Mouse (Mus musculus) lung, adult 2 months (tissue): ENCODE data around the gene Aqp2. TPM values are rescaled to one million over a fixed set of nuclear protein-coding genes. Genes with fewer than 3 reads are reported as not detected.
A peak's percentile ranks its signal among the peaks of the same experiment; 100 is the strongest.

Experiments
- DNase-seq: peaks from one replicate; pipeline ENCODE4 v3.0.0; 2022
- H3K4me1 ChIP-seq: fragments of 200-500 bp; 2 replicates; pipeline ENCODE4 v1.6.1; 2011; ENCODE audit warnings: low read length; ENCODE audit not compliant: control insufficient read depth, insufficient read depth
- H3K4me3 ChIP-seq: fragments of 200-500 bp; replicated peaks from 2 replicates; pipeline ENCODE3; 2011; ENCODE audit warnings: low read depth, mild to moderate bottlenecking, control low read depth, low read length; ENCODE audit errors: extremely low read depth
- CTCF ChIP-seq: fragments of 200-500 bp; IDR thresholded peaks from 2 replicates; pipeline ENCODE4 v1.5.1; 2011; ENCODE audit warnings: mild to moderate bottlenecking, low read length, control low read depth; ENCODE audit not compliant: insufficient read depth
- POLR2A ChIP-seq: fragments of 200-500 bp; IDR thresholded peaks from 2 replicates; pipeline ENCODE4 v1.6.1; 2011; ENCODE audit warnings: low read depth, mild to moderate bottlenecking, control low read depth, low read length, borderline replicate concordance; ENCODE audit errors: extremely low read depth
- WGBS: fragments of 180-500 bp; shearing (Covaris S2); methylation state at CpG from one replicate; pipeline ENCODE4 v1.1.7; 2018; 5-methylcytosine and 5-hydroxymethylcytosine counted together
- polyA plus RNA-seq: library from polyadenylated mRNA; depleted of rRNA; stranded (reverse); fragments of >200 nt; gene quantifications from 2 replicates; pipeline ENCODE4 v1.2.3, GENCODE M21; 2012

Gene Aqp2
- polyA plus RNA-seq, 1 experiment = 1.1 TPM

DNA sequence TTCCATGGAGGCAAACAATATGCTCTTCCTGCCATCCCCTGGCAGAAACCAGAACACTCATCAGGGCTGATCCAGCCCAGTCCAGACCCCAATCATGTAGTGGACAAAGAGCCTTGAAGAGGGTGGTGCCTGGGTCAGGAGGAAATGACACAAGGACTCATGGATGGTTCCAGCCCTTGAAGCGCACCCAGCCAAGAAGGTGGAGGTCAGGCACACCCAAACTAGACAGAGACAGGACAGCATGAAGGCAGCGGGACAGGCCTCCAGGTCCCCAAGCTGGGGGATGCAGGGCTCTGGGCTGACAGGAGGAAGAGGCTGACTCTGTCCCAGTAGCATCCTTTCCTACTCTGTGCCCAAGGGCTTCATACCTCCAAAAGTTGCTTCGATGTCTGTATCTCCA, 7.7 kb downstream of the Aqp2 start:
- no peak for DNase-seq
- TF ChIP-seq CTCF = no peak
- no peak for TF ChIP-seq POLR2A
- peaks cover 16% of the 10 kb centered on the region for H3K4me1 ChIP-seq
- H3K4me3 ChIP-seq = no peak overlapping the region
- WGBS = 86% methylated on average over 3 of the region's 3 CpGs

DNA sequence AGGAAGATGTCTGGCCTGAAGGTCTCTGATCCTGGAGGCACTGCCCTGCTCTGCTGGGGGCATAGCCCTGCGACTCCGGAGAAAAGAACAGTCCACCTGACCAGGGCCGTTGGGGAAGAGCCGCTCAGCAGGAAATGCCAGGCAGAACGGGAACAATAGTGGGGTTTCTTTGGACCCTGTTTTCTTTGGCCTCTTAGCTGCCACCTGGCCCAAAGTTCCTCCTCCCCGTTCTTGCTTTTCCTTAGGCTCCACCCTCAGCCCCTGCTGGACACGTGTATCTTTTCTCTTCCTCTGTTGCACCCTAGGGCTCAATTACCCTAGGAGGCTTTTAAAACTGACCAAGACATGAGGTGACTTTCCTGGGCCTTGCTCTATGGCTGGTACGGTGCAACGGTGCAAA, 10.4 kb downstream of the Aqp2 start:
- no peak overlapping the region for H3K4me3 ChIP-seq
- TF ChIP-seq CTCF (no peak), POLR2A (no peak)
- 16% methylated on average over 9 of the region's 9 CpGs for WGBS

DNA sequence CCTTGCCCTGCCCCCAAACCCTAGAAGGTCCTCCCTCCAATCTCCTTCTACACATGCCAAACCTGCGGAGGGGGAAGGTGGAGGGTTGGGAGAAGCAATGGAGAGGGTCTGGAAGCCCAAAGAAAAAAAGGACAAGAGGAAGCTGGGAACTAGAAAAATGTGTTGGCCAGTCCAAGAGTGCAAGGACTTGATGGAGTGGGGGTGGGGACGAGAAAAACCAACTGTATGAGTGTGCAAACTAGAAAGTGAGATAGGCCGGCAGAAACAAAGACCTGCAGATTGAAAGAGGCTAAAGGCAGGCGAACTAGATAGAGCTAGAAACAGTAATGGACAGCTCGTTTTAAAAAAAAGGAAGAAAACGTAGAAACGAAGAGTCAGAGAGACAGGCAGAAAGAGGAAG, 10.8 kb downstream of the Aqp2 start:
- no peak overlapping the region for H3K4me3 ChIP-seq
- DNase-seq = peak; percentile 28
- TF ChIP-seq CTCF (no peak), POLR2A (no peak)
- peaks cover 4% of the 10 kb centered on the region; the same call in 1 of the 2 replicates for H3K4me1 ChIP-seq
- 33% methylated on average over 7 of the region's 7 CpGs for WGBS

More for the DNA sequence above, 10.4 kb downstream of the Aqp2 start:
- peak; percentile 41 for DNase-seq
- H3K4me1 ChIP-seq = peaks cover 9% of the 10 kb centered on the region; the same call in 1 of the 2 replicates

DNA sequence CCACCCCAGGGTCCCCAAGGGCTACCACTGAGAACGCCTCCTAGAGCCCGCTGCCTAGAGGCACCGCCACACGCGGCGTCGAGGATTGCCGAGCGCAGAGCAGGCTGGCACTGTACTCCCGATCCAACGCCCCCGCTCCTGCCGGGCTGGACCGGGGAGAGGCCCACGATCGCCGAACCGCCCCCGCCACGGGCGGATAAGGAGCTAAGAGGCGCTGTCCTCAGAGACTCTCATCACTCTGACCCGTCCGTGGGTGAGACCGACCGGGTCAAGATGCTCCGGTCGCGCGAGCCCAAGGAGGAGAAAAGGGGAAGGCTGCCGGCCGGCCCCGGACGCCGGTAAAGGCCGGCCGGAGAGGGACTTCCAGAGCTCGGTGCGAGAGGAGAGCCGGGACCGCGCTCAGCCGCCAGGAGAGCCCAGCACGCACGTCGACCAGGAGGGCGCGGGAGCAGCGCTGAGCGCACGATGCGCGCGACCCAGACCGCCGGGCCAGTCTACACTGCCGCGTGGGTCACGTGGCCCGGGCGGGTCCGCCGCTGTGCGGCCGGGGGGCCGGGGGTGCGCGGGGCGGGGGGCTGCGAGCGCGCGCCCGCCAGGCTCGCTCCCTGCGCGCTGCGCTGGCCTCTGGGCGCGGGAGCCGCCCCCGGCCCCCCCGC, 11.7 kb downstream of the Aqp2 start, which contains the start of gene Aqp5:
Aqp5 (plus strand) TSS at position 354 of the 656 bp plus-strand sequence.
- TF ChIP-seq POLR2A (peak; percentile 57; the same call in 1 of the 2 replicates), CTCF (no peak)
- peak; percentile 66 for DNase-seq
- Histone ChIP-seq H3K4me1 (no peaks in the 10 kb centered on the region), H3K4me3 (peak within 1 kb of the TSS; percentile 71)
- 2% methylated on average over 80 of the region's 83 CpGs for WGBS

DNA sequence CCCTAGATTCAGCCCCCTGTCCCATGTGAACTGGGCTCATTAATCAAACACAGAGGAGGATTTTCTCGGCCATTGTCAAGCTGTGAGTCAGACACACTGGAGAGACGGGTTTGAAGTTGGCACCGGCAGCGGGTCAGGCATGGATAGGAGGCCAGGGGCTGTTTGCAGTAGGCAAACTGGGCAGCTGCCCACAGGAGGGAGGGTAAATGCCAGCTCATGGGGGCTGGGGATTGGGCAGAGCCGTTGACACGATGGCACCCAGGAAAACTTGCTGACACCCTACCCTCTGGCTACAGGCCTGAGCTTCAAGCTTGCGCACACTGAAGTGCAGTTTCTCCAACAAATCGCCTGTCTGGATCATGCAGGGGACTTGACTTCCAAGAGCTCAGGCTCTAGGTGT, 13.3 kb downstream of the Aqp2 start:
- 51% methylated on average over 8 of the region's 8 CpGs for WGBS
- peak; percentile 71 for DNase-seq
- Histone ChIP-seq H3K4me3 (peak overlapping the region; percentile 71), H3K4me1 (no peaks in the 10 kb centered on the region)
- TF ChIP-seq POLR2A (peak; percentile 63; the same call in 1 of the 2 replicates), CTCF (no peak)

DNA sequence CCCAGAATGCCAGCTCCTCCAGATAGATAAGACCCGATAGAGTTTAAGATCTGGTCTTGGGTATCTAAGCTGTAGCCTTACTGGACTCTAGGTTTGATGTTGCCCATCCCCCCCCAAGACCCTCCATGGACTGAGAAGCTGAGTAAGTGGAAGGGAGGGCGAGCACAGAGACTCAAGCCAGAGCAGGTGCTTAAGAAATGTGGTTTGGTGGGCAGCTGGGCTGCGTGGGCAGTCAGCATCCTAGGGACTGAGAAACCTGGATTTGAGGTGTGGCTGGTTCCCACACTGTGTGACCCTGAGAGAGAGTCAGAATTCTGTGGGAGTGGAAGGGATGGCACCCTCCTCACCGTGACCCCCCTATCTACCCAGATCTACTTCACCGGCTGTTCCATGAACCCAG, 14.0 kb downstream of the Aqp2 start:
- no peaks in the 10 kb centered on the region for H3K4me1 ChIP-seq
- 0 out of 2 replicates have a peak, but pooled peaks have one; percentile 32 for TF ChIP-seq POLR2A
- TF ChIP-seq CTCF = no peak
- 65% methylated on average over 5 of the region's 5 CpGs for WGBS
- DNase-seq = no peak
- peak overlapping the region; percentile 71 for H3K4me3 ChIP-seq

DNA sequence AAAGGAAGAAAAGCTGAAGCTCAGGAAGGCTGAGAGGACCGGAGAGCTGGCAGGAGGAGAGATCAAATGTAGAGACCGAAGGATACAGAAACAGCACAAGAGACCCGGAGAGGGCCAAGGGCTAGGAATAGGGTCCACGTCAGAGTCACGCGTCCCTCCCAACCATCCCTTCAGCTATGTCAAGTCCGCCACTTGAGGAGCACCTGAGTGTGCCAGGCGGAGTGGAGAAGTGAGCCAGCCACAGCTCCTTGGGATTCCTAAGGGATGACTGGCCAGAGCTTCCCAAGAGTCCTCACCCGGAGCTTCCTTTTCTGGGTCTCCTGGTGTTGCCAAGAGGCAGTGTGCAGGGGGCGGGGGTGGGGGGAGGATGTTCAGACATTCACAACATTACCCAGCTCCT, 16.1 kb downstream of the Aqp2 start:
- Histone ChIP-seq H3K4me1 (no peaks in the 10 kb centered on the region), H3K4me3 (no peak overlapping the region)
- peak; percentile 65 for DNase-seq
- TF ChIP-seq POLR2A (peak; percentile 51; the same call in 1 of the 2 replicates), CTCF (no peak)
- WGBS = 58% methylated on average over 10 of the region's 10 CpGs

DNA sequence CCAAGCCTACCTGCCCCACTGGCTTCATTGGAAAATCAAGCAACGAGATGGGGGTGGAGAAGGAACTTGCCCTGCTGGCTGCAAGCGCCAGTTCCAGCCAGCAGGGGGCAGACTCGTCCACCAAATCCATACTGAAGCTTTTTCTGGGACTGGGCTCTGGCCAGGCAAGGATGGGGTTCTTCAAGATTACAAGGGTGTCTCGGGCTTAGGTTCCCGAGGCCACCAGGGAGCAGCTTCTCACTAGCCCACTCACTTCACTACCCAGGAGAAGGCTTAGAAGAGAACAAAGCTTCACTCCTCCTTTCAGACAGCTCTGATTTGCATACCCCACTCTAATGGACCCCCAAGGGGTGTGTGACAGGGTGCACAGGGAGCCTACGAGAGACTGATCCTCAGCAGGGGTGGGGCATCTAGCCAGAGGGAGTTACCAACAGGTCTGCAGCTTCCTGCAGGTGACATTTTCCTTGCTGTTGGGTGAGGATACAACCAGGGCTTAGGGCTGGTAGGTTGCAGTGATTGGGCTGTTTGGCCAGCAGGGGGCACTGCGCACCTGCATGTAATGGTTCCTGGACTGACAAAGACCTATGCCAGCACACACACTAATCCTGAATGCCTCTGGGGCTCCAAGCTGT, 17.3 kb downstream of the Aqp2 start:
- Histone ChIP-seq H3K4me1 (no peaks in the 10 kb centered on the region), H3K4me3 (no peak overlapping the region)
- TF ChIP-seq CTCF = peak; percentile 93
- TF ChIP-seq POLR2A = peak; percentile 47; the same call in 1 of the 2 replicates
- 0% methylated on average over 7 of the region's 7 CpGs for WGBS
- peak; percentile 81 for DNase-seq

DNA sequence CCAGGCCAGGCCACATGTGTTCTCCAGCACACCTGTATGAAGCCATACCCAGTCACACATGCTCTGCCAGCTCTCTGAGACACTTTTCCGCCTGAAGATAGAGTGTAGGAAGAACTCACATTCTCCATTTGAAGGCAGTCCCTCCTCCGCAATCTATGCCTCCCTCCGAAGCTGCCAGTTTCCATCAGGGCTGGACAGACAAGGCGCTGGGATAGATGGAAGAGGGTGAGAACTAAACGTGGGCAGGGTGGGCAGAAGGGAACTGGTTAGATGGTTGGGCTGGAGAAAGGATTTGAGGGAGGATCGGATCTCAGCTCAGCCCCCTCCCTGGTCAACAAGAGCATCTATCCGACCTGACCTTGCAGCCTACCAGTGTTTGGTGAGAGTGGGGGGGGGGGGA, 18.0 kb downstream of the Aqp2 start:
- WGBS = 57% methylated on average over 7 of the region's 7 CpGs
- no peak for DNase-seq
- TF ChIP-seq CTCF (no peak), POLR2A (no peak)
- Histone ChIP-seq H3K4me3 (no peak overlapping the region), H3K4me1 (no peaks in the 10 kb centered on the region)
